Mouse (Mus musculus): ENCODE results near the gene Fxyd6.

The Fxyd6 gene

DNA sequence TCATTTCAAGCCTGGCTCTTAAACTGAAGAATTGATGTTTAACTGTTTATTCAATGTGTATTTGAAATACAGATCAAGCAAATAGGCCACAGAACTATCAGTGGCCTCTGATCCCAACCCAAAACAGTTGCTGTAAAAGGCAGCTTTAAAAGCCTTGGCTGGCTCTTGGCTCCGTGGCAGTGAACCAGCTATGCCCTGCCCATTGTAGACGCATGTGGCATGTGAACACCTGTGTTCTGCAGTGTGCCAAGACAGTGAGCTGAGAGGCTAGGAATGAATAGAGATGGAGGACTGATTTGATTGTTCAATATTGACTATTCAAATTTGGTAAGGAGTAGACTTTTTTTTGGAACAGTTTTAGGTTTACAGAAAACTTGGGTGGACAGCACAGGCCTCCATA, 6.9 kb downstream of the Fxyd6 start:
- no peak for DNase-seq

GRCm38 (mm10) chr9:45380411-45381251, 10.6 kb downstream of the Fxyd6 start:
- no peak for DNase-seq

DNA sequence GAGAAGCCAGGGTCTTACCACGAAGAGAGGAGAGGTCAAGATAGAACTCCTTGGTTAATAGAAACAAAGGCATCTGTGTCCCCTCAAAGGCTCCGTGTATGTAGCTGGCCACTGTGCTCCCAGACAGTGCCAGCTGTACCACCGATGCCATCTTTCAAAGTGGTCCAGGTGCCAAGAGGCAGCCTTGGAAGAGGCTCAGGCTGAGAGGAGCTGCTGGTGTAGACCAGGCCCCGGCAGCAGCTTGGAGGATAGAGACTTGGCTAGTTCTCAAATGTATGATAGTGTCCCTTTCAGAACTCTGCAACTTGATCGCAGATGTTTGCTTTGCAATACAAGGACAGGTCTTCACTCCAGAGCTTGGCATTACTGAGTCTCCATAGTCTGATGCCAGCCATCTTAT, 12.4 kb downstream of the Fxyd6 start:
- no peak for DNase-seq

DNA sequence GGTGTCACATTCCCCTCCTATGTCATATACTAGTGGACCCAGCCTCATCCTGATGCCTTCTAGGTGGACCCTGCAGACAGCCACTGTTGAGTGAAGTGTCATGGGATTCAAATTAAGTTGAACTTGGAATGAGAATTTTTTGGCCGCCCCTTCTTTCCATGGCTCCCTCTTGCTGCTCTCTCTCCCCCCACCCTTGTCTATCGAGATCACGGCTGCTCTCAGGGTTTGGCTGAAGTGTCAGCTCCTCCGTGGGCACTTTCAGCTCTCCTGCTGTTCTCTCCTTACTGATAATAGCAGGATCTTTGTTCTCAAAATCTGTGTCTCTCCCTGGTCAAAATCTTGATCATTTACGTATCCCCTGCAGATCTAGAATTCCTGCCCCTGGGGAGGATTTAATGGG, 12.8 kb downstream of the Fxyd6 start:
- no peak for DNase-seq

GRCm38 (mm10) chr9:45383883-45384282, 13.9 kb downstream of the Fxyd6 start:
- no peak for DNase-seq

- DNase-seq = no peak
These were observed 16.7 kb downstream of the Fxyd6 start for GRCm38 (mm10) chr9:45386698-45387097.

DNA sequence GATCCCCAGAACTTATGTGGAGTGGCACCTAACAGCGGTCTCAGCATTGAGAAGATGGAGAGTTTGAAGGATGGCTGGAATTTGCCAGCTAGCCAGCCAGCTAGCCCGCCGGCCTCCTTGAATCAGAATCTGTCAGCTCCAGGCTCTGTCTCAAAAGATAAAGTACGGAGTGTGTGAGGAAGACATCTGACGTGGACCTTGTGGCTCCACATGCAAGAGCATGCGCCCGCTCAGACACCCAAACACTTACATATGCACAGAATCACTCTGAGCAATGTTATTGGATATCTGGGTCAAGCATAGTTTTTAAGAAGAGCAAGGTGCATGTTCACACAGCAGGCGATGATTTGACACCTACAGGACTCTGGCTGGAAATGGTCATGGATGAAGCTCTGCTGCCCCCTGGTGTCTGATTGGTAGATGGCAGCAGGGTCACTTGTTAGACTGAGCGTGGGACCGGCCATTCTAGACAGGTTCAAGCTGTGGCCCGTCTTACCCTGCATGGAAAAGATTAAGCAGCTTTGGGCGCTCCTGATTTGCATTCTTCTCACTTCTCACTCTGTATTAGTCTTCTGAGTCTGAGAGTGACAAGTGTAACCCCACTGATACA, 18.5 kb downstream of the Fxyd6 start:
- DNase-seq = peak; percentile 70 to 71

- DNase-seq = no peak
These were observed 19.6 kb downstream of the Fxyd6 start for GRCm38 (mm10) chr9:45389596-45389995.

DNA sequence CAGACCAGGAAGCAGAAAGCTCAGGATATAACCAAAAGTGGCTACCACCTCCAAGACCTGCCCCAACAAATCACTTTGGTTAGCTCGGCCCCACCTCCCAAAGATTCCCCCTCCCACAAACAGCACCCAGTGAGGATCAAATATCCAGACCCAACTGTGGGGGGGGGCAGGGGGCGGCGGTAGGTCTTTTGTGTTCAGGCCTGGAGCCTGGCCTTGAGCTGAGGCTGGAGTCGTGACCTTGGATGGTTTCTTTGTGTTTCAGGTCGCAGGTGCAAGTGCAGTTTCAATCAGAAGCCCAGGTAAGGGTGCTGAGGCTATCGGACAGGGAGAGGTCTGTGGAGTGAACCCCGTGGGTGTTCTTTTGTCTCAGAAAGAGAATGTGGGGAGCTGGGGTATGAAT, 21.3 kb downstream of the Fxyd6 start:
- DNase-seq = no peak

DNA sequence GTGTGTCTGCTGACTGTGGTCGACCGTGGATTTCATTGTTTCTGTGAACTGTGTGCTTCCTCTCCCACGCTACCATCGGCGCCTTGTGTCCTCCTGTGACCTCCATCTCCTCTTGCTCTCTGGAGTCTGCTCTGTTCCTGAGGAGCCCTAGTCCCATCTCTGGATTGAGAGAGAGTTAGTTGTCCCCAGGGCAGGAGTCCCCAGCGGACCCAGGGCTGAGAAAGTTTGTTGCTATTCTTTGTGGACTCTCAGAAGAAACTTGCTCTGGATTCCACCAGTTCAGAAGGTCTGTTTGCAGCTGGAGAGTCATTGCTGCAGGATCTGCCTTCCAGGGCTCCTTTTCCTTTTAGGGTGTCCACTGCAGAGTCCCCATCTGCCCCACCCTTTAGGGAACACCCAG, 25.2 kb downstream of the Fxyd6 start:
- DNase-seq = no peak

DNA sequence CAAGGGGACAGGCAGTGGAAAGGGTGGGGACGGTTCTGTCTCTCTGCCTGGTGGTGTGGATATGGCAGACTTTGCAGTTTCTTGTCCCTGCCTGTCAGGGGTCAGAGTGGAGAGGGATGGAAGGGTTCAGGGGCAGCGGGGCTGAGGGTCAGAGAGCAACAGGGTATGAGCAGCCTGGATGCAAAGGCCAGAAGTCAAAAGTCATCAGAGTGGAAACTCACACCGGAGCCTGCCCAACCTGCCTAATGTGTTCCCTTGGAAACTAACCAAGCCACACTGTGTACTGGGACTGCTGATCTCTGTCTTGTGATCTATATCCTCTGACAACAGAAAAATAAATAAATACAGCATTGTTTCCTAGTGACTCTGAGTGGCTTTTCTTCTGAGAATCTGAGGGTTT, 25.8 kb downstream of the Fxyd6 start:
- DNase-seq = no peak

- DNase-seq = no peak
These were observed 28.4 kb downstream of the Fxyd6 start for GRCm38 (mm10) chr9:45398336-45398735.

- DNase-seq = no peak
These were observed 29.4 kb downstream of the Fxyd6 start, which contains the start of gene Fxyd2 for GRCm38 (mm10) chr9:45399434-45399833. Fxyd2 (plus strand) TSS chr9:45399669.

GRCm38 (mm10) chr9:45401851-45402250, 31.9 kb downstream of the Fxyd6 start:
- DNase-seq = no peak

DNA sequence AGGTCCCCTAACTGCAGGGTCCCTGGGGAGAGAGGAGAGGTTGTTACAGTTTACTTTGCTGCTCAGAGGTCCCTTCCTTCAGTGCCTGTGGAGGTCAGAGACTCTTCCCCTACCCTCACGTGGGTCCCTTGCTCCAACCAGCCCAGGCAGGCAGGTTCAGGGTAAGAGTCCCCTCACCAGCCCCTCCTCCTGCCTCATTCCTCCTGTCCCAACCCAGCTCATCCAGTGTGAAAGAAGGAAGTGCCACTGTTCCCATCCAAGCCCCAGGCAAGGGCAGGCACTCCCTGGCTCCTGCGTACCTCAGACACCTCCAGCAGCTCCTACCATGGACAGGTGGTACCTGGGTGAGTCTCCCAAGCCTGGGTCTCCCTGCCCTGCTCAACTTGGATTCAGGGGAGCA, 33.0 kb downstream of the Fxyd6 start:
- DNase-seq = no peak

DNA sequence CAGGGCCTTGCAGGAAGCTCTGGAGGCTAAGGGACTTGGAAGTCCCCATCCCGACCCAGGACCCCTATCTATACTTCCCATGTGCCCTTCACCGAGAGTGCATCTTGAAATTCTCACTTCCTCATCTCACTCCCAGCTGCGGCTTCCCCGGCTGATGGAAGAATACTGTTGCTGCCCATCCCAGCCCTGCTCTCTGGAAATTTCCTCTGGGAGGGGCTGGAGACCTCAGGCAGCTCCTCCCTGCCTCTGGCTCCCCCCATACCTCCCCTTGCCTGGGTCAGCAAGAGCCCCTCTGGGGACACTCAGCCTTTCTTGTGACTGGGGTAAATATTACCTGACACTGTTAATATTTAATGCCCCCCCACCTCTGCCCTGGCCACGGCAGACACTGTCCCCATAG, 35.7 kb downstream of the Fxyd6 start:
- no peak for DNase-seq

DNA sequence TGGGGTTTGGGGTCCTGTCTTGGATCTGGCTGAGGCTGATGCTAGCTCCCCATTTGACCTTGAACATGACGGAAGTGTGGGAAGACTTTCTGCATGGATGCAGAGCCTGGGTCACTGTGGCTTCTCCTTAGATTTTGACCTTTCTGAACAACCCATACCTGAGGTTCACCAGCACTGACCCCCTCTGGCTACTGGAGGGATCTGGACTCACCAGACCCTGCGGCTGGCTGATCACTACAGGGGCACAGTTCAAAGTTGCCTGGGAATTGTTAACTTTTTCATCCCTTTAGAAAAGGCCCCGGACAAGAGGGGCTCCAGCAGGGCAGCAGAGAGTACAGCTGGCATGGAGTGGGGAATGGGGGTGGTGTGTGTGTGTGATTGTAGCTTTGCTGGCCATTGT, 36.8 kb downstream of the Fxyd6 start:
- DNase-seq = no peak

- DNase-seq = peak; percentile 27 to 29
These were observed 38.0 kb downstream of the Fxyd6 start for GRCm38 (mm10) chr9:45407706-45408675.

DNA sequence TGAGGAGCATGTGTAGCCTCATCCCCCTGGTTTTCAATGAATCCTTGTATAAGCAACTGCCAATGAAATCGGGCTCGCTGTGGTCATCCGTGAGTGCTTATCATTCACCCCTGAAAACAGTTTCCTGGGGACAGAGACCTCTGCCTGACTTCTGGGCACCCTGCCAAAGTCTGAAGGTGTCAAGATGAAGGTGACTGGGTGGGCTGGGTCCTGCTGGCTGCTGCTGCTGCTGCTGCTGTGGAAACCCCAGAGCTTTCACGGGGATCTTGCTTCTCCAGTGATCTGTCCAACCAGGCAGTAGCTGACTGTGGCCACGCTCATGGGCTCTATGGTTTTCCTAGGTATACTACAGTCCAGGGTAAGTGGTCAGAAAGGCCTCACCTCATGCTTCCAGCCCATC, 40.2 kb downstream of the Fxyd6 start:
- no peak for DNase-seq

DNA sequence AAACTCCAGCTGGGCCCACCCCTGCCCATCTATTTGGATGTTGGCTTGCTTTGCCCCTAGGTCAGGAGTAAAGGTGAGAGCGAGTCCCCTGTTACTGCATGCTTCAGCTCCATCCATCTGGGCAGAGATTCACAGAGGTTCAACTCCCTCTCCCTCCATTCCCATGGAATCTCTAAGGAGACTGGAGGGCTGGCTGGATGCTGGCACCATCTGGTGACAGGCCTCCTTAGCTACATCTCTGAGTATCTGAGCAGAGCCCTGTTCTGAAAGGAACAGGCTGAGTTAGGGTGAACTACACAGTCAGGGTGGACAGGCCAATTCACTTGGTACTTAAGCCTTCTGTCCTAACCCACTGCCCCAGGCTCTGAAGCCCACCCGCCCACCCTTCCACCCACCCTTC, 40.6 kb downstream of the Fxyd6 start:
- no peak for DNase-seq

DNA sequence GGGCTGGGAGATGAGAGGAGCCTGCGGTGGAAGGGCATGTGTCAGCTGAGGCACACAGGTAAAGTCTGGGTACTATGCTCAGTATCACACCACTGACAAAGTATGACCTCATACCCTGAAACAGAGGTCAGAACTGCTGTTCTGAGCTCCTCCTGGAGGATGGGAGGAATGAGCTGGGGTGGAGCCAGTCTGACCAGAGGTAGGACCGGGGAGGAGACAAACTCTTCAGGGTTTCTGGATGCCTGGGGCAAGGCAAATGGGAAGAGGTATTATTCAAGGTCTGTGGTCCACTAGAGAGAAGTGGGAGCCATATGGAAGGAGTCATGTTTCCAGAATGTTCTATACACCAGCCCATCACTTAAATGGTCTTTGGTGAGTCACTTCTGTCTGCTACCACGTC, 41.1 kb downstream of the Fxyd6 start:
- DNase-seq = no peak

DNA sequence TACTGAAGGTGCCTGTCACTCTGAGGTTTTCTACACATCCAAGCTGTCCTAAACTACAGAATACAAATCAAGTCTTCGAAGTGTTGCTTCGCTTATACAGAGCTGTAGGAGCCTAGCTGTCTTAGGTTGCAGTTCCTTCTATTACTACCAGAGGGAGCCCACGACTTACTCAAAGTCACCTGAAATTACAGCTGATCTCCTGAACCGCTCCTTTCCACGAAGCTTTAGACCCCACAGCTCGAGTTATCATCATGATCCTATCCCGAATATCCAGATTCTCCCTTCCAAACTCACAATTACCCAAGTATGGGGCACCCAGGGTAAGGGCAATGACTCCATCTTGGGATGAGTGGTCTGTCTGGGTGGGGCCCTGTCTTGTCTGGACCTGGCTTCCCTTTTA, 41.8 kb downstream of the Fxyd6 start:
- DNase-seq = no peak

GRCm38 (mm10) chr9:45412287-45412686, 42.3 kb downstream of the Fxyd6 start:
- DNase-seq = peak; percentile 69 to 75
